Mouse (Mus musculus) C2C12 (cell line): ENCODE measurements around the gene Mex3d. TPM values are rescaled to one million over a fixed set of nuclear protein-coding genes. Genes with fewer than 3 reads are reported as not detected.
A peak's percentile ranks its signal among the peaks of the same experiment; 100 is the strongest.

ENCODE experiments used
- H3K27me3 ChIP-seq: one replicate; pipeline ENCODE4 v1.6.1; 2011; ENCODE audit not compliant: control insufficient read depth, insufficient read depth, insufficient read length
- H3K36me3 ChIP-seq: one replicate; pipeline ENCODE4 v1.6.1; 2011; ENCODE audit not compliant: control insufficient read depth, insufficient read depth
- H3K4me3 ChIP-seq: one replicate; pipeline ENCODE4 v1.5.1; 2011; ENCODE audit warnings: mild to moderate bottlenecking, control low read depth; ENCODE audit not compliant: poor library complexity, insufficient read depth, severe bottlenecking
- H3K79me2 ChIP-seq: one replicate; pipeline ENCODE4 v1.6.1; 2011; ENCODE audit not compliant: control insufficient read depth, insufficient read depth
- H3K79me3 ChIP-seq: one replicate; pipeline ENCODE4 v1.6.1; 2011; ENCODE audit warnings: low read depth, control low read depth
- H3ac ChIP-seq: one replicate; pipeline ENCODE3; 2011; ENCODE audit warnings: low read depth; ENCODE audit not compliant: control insufficient read depth, insufficient read length
- CEBPB ChIP-seq: IDR thresholded peaks from one replicate; pipeline ENCODE4 v1.6.1; 2011; ENCODE audit warnings: low read depth, mild to moderate bottlenecking, control low read depth, moderate library complexity
- CTCF ChIP-seq: IDR thresholded peaks from one replicate; pipeline ENCODE4 v1.5.1; 2011; ENCODE audit not compliant: control insufficient read depth, insufficient read depth, insufficient read length
- FOSL1 ChIP-seq: IDR thresholded peaks from one replicate; pipeline ENCODE4 v1.8.0; 2011; ENCODE audit warnings: mild to moderate bottlenecking, low read length; ENCODE audit not compliant: poor library complexity, insufficient read depth, severe bottlenecking
- MAX ChIP-seq: IDR thresholded peaks from one replicate; pipeline ENCODE4 v1.6.1; 2011; ENCODE audit warnings: mild to moderate bottlenecking, control low read depth
- MYOD1 ChIP-seq: IDR thresholded peaks from one replicate; pipeline ENCODE4 v1.6.1; 2011; ENCODE audit warnings: low read depth; ENCODE audit not compliant: control insufficient read depth, insufficient read length
- MYOG ChIP-seq: IDR thresholded peaks from one replicate; pipeline ENCODE4 v1.6.1; 2011; ENCODE audit not compliant: control insufficient read depth, insufficient read length; ENCODE audit errors: extremely low read depth
- USF1 ChIP-seq: IDR thresholded peaks from one replicate; pipeline ENCODE4 v1.6.1; 2011; ENCODE audit warnings: low read depth, mild to moderate bottlenecking, control low read depth, moderate library complexity
- polyA plus RNA-seq: library from polyadenylated mRNA; unstranded; fragments of >200 nt; fragmentation: generic; extraction: Trizol; gene quantifications from one replicate; pipeline ENCODE4 v1.2.1, GENCODE M21; 2012; ENCODE audit warnings: missing spikeins

Mex3d gene
- polyA plus RNA-seq, 1 experiment, result 37.4 TPM

DNA sequence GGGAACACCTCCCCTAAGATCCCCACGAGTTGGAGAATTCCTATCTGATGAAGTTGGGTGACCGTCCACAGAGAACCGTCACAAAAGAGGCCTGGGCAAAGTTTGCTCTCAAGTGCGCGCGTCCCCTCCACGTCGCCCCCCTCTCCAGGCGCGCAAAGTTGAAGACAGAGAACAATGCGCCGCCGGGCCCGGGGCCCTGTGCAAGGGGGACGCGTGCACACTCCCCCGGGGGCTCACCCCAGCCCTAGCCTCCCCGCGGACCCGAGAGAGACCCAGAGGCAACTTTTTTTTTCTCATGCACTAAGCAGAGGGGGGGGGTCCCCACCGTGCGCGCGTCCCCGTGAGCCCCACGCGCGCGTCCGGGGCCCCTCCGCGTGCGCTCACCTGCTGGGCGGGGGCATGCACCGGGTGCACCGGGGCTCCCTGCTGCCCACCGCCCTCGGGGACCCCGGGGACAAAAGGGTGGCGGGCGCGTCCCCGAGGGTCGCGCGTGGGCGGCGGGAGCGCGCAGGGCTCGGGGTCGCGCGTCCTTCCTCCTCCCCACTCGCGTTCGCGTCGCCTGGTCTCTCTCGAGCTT is 45.6 kb upstream of the Mex3d start:
- peaks cover 53% of the 10 kb centered on the region for H3K79me2 ChIP-seq
- peak overlapping the region; percentile 97 for H3K4me3 ChIP-seq
- no peaks in the 10 kb centered on the region for H3K27me3 ChIP-seq
- peaks cover 36% of the 10 kb centered on the region for H3K79me3 ChIP-seq
- TF ChIP-seq MYOG (no peak), CTCF (no peak), FOSL1 (no peak), USF1 (no peak), CEBPB (no peak), MAX (no peak), MYOD1 (no peak)
- H3ac ChIP-seq, result peak overlapping the region; percentile 84
- H3K36me3 ChIP-seq, result peaks cover 27% of the 10 kb centered on the region

DNA sequence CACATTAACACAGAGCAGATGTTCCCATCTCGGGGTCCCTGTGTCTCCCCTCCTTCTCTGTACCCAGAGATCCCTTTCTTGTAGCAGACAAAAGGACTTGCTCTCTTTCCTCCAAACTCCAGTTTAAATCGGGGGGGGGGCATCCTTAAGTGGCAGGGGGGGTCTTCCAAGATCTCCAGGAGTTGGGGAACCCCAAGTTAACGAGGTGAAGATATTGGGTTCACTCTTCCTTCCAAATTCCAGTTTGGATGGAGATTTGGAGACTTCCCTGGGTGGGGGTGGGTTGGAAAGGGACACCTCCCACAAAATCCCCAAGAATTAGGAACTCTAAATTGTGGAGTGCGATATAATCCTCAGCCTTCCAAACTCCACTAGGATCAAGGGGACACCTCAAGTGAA is 44.9 kb upstream of the Mex3d start:
- Histone ChIP-seq H3K79me3 (peaks cover 38% of the 10 kb centered on the region), H3K4me3 (peak overlapping the region; percentile 97), H3K27me3 (no peaks in the 10 kb centered on the region), H3ac (peak overlapping the region; percentile 84), H3K79me2 (peaks cover 58% of the 10 kb centered on the region), H3K36me3 (peaks cover 33% of the 10 kb centered on the region)
- no peak for TF ChIP-seq MYOG
- TF ChIP-seq FOSL1, result no peak
- TF ChIP-seq MAX, result no peak
- no peak for TF ChIP-seq MYOD1
- TF ChIP-seq CTCF, result no peak
- no peak for TF ChIP-seq CEBPB
- TF ChIP-seq USF1, result no peak

GRCm38 (mm10) chr10:80431570-80432386 is 44.3 kb upstream of the Mex3d start:
- Histone ChIP-seq H3K36me3 (peaks cover 39% of the 10 kb centered on the region), H3K79me3 (peaks cover 38% of the 10 kb centered on the region), H3K4me3 (peak overlapping the region; percentile 97), H3K79me2 (peaks cover 64% of the 10 kb centered on the region), H3K27me3 (no peaks in the 10 kb centered on the region), H3ac (peak overlapping the region; percentile 84)
- no peak for TF ChIP-seq FOSL1

GRCm38 (mm10) chr10:80430375-80430980 is 43.0 kb upstream of the Mex3d start:
- TF ChIP-seq FOSL1 (no peak), MYOD1 (no peak), CEBPB (no peak), USF1 (no peak), MYOG (no peak), MAX (no peak), CTCF (no peak)
- no peaks in the 10 kb centered on the region for H3K27me3 ChIP-seq
- H3ac ChIP-seq, result no peak overlapping the region
- H3K36me3 ChIP-seq, result peaks cover 52% of the 10 kb centered on the region
- peaks cover 70% of the 10 kb centered on the region for H3K79me2 ChIP-seq
- H3K79me3 ChIP-seq, result peaks cover 38% of the 10 kb centered on the region
- H3K4me3 ChIP-seq, result no peak overlapping the region

DNA sequence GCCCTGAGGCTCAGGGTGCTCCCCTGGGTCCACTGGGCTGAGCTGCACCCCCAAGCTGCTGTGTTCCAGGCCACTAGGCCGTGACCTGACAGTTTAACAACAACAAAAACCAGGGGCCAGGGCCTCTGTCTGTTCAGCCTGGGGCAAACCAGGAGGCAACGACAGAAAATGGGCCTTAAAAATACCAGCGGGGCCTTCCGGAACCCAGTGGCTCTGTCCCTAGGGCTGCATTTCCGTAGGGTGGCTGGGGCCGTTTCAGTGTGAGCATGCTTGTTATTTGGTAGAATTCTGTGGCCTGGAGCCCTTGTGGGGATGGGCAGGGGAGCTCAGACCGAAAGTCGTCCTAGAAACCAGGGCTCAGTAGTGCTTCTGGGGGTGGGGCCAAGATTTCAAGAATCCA is 42.3 kb upstream of the Mex3d start:
- H3K27me3 ChIP-seq, result no peaks in the 10 kb centered on the region
- H3K79me2 ChIP-seq, result peaks cover 77% of the 10 kb centered on the region
- H3K79me3 ChIP-seq, result peaks cover 41% of the 10 kb centered on the region
- no peak overlapping the region for H3ac ChIP-seq
- TF ChIP-seq MYOD1, result no peak
- no peak for TF ChIP-seq MAX
- TF ChIP-seq CTCF, result no peak
- peaks cover 59% of the 10 kb centered on the region for H3K36me3 ChIP-seq
- H3K4me3 ChIP-seq, result no peak overlapping the region

GRCm38 (mm10) chr10:80425041-80425440 is 37.6 kb upstream of the Mex3d start:
- peaks cover 21% of the 10 kb centered on the region for H3K79me3 ChIP-seq
- no peak overlapping the region for H3ac ChIP-seq
- peaks cover 88% of the 10 kb centered on the region for H3K36me3 ChIP-seq
- H3K4me3 ChIP-seq, result no peak overlapping the region
- peaks cover 68% of the 10 kb centered on the region for H3K79me2 ChIP-seq
- TF ChIP-seq CTCF (no peak), MAX (no peak), FOSL1 (no peak), CEBPB (no peak), MYOG (no peak), USF1 (no peak), MYOD1 (no peak)
- no peaks in the 10 kb centered on the region for H3K27me3 ChIP-seq
